Mouse (Mus musculus): ENCODE measurements at regions not wholly inside any gene's neighbourhood (a gene's known extent, or its start where the extent isn't known, plus 50 kb on each side); places are given as distances from the start of the nearest gene placed in this dataset.

DNA sequence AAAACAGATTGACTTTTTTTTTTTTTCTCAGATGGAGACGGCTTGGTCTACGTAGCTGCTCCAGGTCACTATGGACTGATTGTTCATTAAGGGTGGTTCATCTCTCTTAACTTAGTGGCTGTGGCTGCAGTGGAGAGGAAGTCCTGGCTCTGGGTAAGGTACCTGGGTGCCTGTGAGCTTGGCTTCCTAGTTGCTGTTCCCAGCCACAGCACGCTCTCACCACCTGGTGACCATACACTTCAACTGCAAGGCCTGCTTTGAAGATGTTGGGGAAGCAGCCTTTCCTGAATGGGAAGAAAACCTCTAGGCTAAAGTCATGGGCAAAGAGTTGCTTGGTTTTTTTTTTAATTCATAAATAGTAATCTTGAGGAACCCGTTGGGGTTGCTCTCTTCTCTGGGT lies 301.6 kb downstream of the Zfp706 start:
- TF ChIP-seq GATA1 (IDR thresholded peaks at IDR 0.05; ENCODE audit: low read length) (no peak), TAL1 (IDR thresholded peaks at IDR 0.05; ENCODE audit: low read length) (no peak)
